Mouse (Mus musculus): ENCODE results near the gene Chil1. TPM values are rescaled to one million over a fixed set of nuclear protein-coding genes. Genes with fewer than 3 reads are reported as not detected.
A peak's percentile ranks its signal among the peaks of the same experiment; 100 is the strongest.

Chil1 gene
- total and polyA plus RNA-seq, 3 experiments: 1.7 to 6.7 (median 6.1) TPM

DNA sequence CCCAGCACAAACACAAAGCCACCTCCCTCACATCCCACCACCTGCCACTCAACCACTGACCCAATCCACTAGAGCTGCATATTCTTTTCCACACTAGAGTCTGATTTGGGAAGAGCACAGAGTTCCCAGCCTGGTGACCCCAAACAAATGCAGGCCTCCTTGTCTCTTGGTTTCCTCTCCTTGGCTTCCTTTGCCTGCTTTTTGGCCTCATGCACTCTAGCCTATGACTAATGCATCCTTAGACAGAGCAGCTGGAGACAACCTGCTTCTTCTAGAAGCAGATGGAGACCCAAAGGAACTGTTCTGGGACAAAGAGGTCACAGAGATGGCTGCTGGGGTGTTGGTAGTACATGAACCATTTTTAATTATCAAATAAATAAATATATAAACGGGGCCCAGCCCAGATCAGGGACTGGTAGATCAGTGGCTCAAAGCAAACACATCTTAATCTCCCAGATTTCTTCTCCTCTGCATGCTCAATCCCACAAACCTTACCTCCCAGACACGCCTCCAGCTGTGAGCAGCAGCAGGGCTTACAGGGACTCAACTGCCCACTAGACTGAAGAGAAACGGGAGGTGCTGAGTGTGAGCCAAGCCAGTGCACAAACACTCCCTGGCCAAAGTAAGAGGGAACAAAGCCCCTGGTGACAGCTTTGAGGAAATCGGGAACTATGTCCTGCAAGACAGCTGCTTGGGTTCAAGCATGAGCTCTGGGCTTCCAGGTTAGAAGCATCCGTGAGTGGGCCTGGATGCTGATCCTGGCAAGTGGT lies 48.0 kb downstream of the Chil1 start:
- dilution Hi-C loops (cut with MboI; ENCODE audit: extremely low pct_ligation_motif_present, extremely low pct_unique_long_range_greater_than_20kb, low sequenced_read_pairs) (no loop called here), in situ Hi-C loops (cut with MboI; ENCODE audit: low pct_ligation_motif_present, low pct_unique_long_range_greater_than_20kb, low sequenced_read_pairs) (loop anchor here (5.0 kb wide), 1 partner anchor 33 kb away; no protein-coding TSS in a partner anchor)
- Histone ChIP-seq H3K4me2 (ENCODE audit: insufficient read depth, low read depth, poor library complexity, severe bottlenecking) (no peak overlapping the region), H3K36me3 (replicated peaks in 1 of 2; ENCODE audit: control insufficient read depth in 1 of 2, insufficient read depth in 1 of 2, low read length in 1 of 2) (no peaks in the 10 kb centered on the region), H3K4me3 (replicated peaks in 1 of 3; ENCODE audit: low read depth in 2 of 3, low read length in 2 of 3, poor library complexity in 1 of 3) (no peak overlapping the region), H3K27ac (ENCODE audit: insufficient read depth, low read depth) (no peak overlapping the region), H3K9ac (ENCODE audit: insufficient read depth, low read depth) (no peak overlapping the region), H3K4me1 (ENCODE audit: control insufficient read depth in 1 of 2, insufficient read depth in 2 of 2) (peaks cover 12 to 34% of the 10 kb centered on the region in 2 experiments), H3K79me2 (replicated peaks; ENCODE audit: control insufficient read depth, extremely low read depth, insufficient read depth, poor library complexity, severe bottlenecking) (no peaks in the 10 kb centered on the region), H3K9me3 (replicated peaks; ENCODE audit: low read length) (no peaks in the 10 kb centered on the region), H3K27me3 (replicated peaks) (peaks cover 3% of the 10 kb centered on the region)
- DNase-seq (ENCODE audit: extremely low read depth): no peak
- TF ChIP-seq MAFK (IDR thresholded peaks at IDR 0.05; ENCODE audit: insufficient replicate concordance, low read length) (no peak), POLR2A (IDR thresholded peaks at IDR 0.05; ENCODE audit: low read depth, low read length) (no peak), MAX (IDR thresholded peaks at IDR 0.05; ENCODE audit: low read length) (no peak), MAZ (IDR thresholded peaks at IDR 0.05; ENCODE audit: low read depth, low read length) (no peak), EP300 (IDR thresholded peaks at IDR 0.05; ENCODE audit: low read length) (no peak), JUND (conservative IDR thresholded peaks at IDR 0.05; ENCODE audit: low read depth, low read length) (no peak), TCF12 (IDR thresholded peaks at IDR 0.05; ENCODE audit: low read depth, low read length) (no peak), ELF1 (IDR thresholded peaks at IDR 0.05; ENCODE audit: low read depth, low read length) (no peak), POLR2AphosphoS2 (IDR thresholded peaks at IDR 0.05; ENCODE audit: low read depth, low read length) (no peak), USF2 (conservative IDR thresholded peaks at IDR 0.05; ENCODE audit: low read depth, low read length) (no peak), SIN3A (IDR thresholded peaks at IDR 0.05; ENCODE audit: low read length) (no peak), NRF1 (IDR thresholded peaks at IDR 0.05; ENCODE audit: low read depth, low read length) (no peak), ZC3H11A (IDR thresholded peaks at IDR 0.05; ENCODE audit: low read depth, low read length) (no peak)

DNA sequence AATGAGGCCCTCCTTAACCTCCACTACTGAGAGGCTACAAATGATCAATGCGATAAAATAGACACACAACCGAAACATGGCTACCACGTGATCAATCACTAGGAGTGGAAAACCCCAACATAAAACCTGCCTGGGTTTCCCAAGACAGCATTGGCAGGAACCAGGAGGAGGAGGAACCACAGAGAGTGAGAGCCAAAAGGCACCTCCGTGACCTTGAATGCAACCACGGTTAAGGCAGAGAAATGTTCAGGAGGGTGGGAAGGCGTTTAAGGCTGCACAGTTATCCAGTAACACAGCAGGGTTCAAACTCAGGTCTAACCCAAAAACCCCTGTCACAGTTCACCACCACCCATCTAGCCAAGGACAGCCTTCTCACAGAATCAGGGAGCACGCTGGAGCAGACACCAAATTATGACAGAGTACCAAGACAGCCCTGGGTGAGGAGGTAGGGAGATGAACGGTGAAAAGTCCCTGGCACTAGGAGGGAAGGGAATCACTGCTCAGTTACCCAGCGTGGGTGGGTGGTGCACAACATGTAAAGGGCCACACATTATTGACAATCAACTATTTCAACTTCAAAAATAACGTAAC lies 48.8 kb downstream of the Chil1 start:
- H3K4me3 ChIP-seq (replicated peaks in 1 of 3; ENCODE audit: low read depth in 2 of 3, low read length in 2 of 3, poor library complexity in 1 of 3): no peak overlapping the region
- TF ChIP-seq USF1 (IDR thresholded peaks at IDR 0.05; ENCODE audit: low read depth, low read length) (0 out of 2 replicates have a peak, but pooled peaks have one; percentile 15), CHD1 (IDR thresholded peaks at IDR 0.05; ENCODE audit: low read depth, low read length) (no peak)
- H3K27me3 ChIP-seq (replicated peaks): peaks cover 3% of the 10 kb centered on the region
- H3K27ac ChIP-seq (ENCODE audit: insufficient read depth, low read depth): no peak overlapping the region
- DNase-seq (ENCODE audit: extremely low read depth): no peak
- H3K4me2 ChIP-seq (ENCODE audit: insufficient read depth, low read depth, poor library complexity, severe bottlenecking): no peak overlapping the region
- H3K36me3 ChIP-seq (replicated peaks in 1 of 2; ENCODE audit: control insufficient read depth in 1 of 2, insufficient read depth in 1 of 2, low read length in 1 of 2): no peaks in the 10 kb centered on the region
- no peaks in the 10 kb centered on the region for H3K79me2 ChIP-seq (replicated peaks; ENCODE audit: control insufficient read depth, extremely low read depth, insufficient read depth, poor library complexity, severe bottlenecking)
- H3K9me3 ChIP-seq (replicated peaks; ENCODE audit: low read length): no peaks in the 10 kb centered on the region
- H3K4me1 ChIP-seq (ENCODE audit: control insufficient read depth in 1 of 2, insufficient read depth in 2 of 2): peaks cover 12 to 37% of the 10 kb centered on the region in 2 experiments
- no peak overlapping the region for H3K9ac ChIP-seq (ENCODE audit: insufficient read depth, low read depth)
- in situ Hi-C loops (cut with MboI; ENCODE audit: low pct_ligation_motif_present, low pct_unique_long_range_greater_than_20kb, low sequenced_read_pairs): loop anchor here (5.0 kb wide), 1 partner anchor 33 kb away; no protein-coding TSS in a partner anchor
- dilution Hi-C loops (cut with MboI; ENCODE audit: extremely low pct_ligation_motif_present, extremely low pct_unique_long_range_greater_than_20kb, low sequenced_read_pairs): no loop called here
